Mouse (Mus musculus): ENCODE measurements around the gene Map7d2. TPM values are rescaled to one million over a fixed set of nuclear protein-coding genes. Genes with fewer than 3 reads are reported as not detected.
A peak's percentile ranks its signal among the peaks of the same experiment; 100 is the strongest.
"Not testable (repeated sequence)": the region's sequence is repeated elsewhere in the genome, so short reads cannot be mapped to it uniquely, and the experiment has no call there.

The Map7d2 gene
- polyA plus RNA-seq, 1 experiment from 2014 or later: 0.29 TPM

- Histone ChIP-seq H3K9me3 (ENCODE audit: control insufficient read depth, low read length) (no peaks in the 10 kb centered on the region), H3K4me1 (replicated peaks; ENCODE audit: control insufficient read depth, insufficient read depth, low read length) (no peaks in the 10 kb centered on the region), H3K27me3 (replicated peaks; ENCODE audit: control insufficient read depth, insufficient read depth, low read length) (peaks cover 40% of the 10 kb centered on the region), H3K9ac (ENCODE audit: low read depth, low read length) (no peak overlapping the region), H3K27ac (ENCODE audit: low read depth, low read length) (no peak overlapping the region), H3K4me3 (ENCODE audit: low read depth, low read length) (peak overlapping the region; percentile 56), H3K4me2 (peak overlapping the region; percentile 88), H3K36me3 (ENCODE audit: control insufficient read depth, insufficient read depth, low read length) (no peaks in the 10 kb centered on the region)
- 12% methylated on average over 63 of the region's 65 CpGs for WGBS
- peak; percentile 38 for DNase-seq (ENCODE audit: low spot score)
- no peak for ATAC-seq (replicated peaks; ENCODE audit: low FRiP score)
These were observed 679 bp downstream of the Map7d2 start for GRCm38 (mm10) chrX:159414829-159415673.

GRCm38 (mm10) chrX:159430507-159430906 is 16.1 kb downstream of the Map7d2 start:
- not testable (repeated sequence) for H3K9me3 ChIP-seq (ENCODE audit: control insufficient read depth, low read length); H3K27me3 ChIP-seq (replicated peaks; ENCODE audit: control insufficient read depth, insufficient read depth, low read length); H3K36me3 ChIP-seq (ENCODE audit: control insufficient read depth, insufficient read depth, low read length); H3K4me1 ChIP-seq (replicated peaks; ENCODE audit: control insufficient read depth, insufficient read depth, low read length); H3K27ac ChIP-seq (ENCODE audit: low read depth, low read length); DNase-seq (ENCODE audit: low spot score); H3K4me3 ChIP-seq (ENCODE audit: low read depth, low read length); ATAC-seq (replicated peaks; ENCODE audit: low FRiP score); H3K9ac ChIP-seq (ENCODE audit: low read depth, low read length); H3K4me2 ChIP-seq
- 72% methylated on average over 3 of the region's 3 CpGs for WGBS

- ATAC-seq (replicated peaks; ENCODE audit: low FRiP score): no peak
- Histone ChIP-seq H3K36me3 (ENCODE audit: control insufficient read depth, insufficient read depth, low read length) (no peaks in the 10 kb centered on the region), H3K27me3 (replicated peaks; ENCODE audit: control insufficient read depth, insufficient read depth, low read length) (no peaks in the 10 kb centered on the region), H3K4me2 (no peak overlapping the region), H3K9ac (ENCODE audit: low read depth, low read length) (no peak overlapping the region), H3K4me3 (ENCODE audit: low read depth, low read length) (no peak overlapping the region), H3K9me3 (ENCODE audit: control insufficient read depth, low read length) (no peaks in the 10 kb centered on the region), H3K4me1 (replicated peaks; ENCODE audit: control insufficient read depth, insufficient read depth, low read length) (no peaks in the 10 kb centered on the region), H3K27ac (ENCODE audit: low read depth, low read length) (no peak overlapping the region)
- DNase-seq (ENCODE audit: low spot score): no peak
- 28% methylated on average over 3 of the region's 3 CpGs for WGBS
These were observed 27.8 kb downstream of the Map7d2 start for GRCm38 (mm10) chrX:159442128-159442527.

- WGBS: 93% methylated on average over 1 of the region's 1 CpGs
- ATAC-seq (replicated peaks; ENCODE audit: low FRiP score): no peak
- H3K9me3 ChIP-seq (ENCODE audit: control insufficient read depth, low read length): no peaks in the 10 kb centered on the region
These were observed 32.8 kb downstream of the Map7d2 start for GRCm38 (mm10) chrX:159447133-159447532.

GRCm38 (mm10) chrX:159459006-159459654 is 44.8 kb downstream of the Map7d2 start:
- ATAC-seq (replicated peaks; ENCODE audit: low FRiP score) (no peak), DNase-seq (ENCODE audit: low spot score) (no peak)
- Histone ChIP-seq H3K36me3 (ENCODE audit: control insufficient read depth, insufficient read depth, low read length) (no peaks in the 10 kb centered on the region), H3K4me2 (no peak overlapping the region), H3K9ac (ENCODE audit: low read depth, low read length) (no peak overlapping the region), H3K4me1 (replicated peaks; ENCODE audit: control insufficient read depth, insufficient read depth, low read length) (no peaks in the 10 kb centered on the region), H3K9me3 (ENCODE audit: control insufficient read depth, low read length) (no peaks in the 10 kb centered on the region), H3K4me3 (ENCODE audit: low read depth, low read length) (no peak overlapping the region), H3K27me3 (replicated peaks; ENCODE audit: control insufficient read depth, insufficient read depth, low read length) (peaks cover 5% of the 10 kb centered on the region; the same call in 1 of the 2 replicates), H3K27ac (ENCODE audit: low read depth, low read length) (no peak overlapping the region)
- 73% methylated on average over 7 of the region's 7 CpGs for WGBS

More at GRCm38 (mm10) chrX:159447133-159447532, 32.8 kb downstream of the Map7d2 start:
- Histone ChIP-seq H3K4me2 (no peak overlapping the region), H3K4me1 (replicated peaks; ENCODE audit: control insufficient read depth, insufficient read depth, low read length) (no peaks in the 10 kb centered on the region), H3K27ac (ENCODE audit: low read depth, low read length) (no peak overlapping the region), H3K9ac (ENCODE audit: low read depth, low read length) (no peak overlapping the region), H3K27me3 (replicated peaks; ENCODE audit: control insufficient read depth, insufficient read depth, low read length) (no peaks in the 10 kb centered on the region), H3K4me3 (ENCODE audit: low read depth, low read length) (no peak overlapping the region), H3K36me3 (ENCODE audit: control insufficient read depth, insufficient read depth, low read length) (no peaks in the 10 kb centered on the region)
- DNase-seq (ENCODE audit: low spot score): no peak

- H3K4me3 ChIP-seq (ENCODE audit: low read depth, low read length): no peak overlapping the region
- DNase-seq (ENCODE audit: low spot score): no peak
These were observed 60.4 kb downstream of the Map7d2 start for GRCm38 (mm10) chrX:159474799-159475198.

GRCm38 (mm10) chrX:159478243-159478940 is 64.0 kb downstream of the Map7d2 start:
- H3K9me3 ChIP-seq (ENCODE audit: control insufficient read depth, low read length); H3K9ac ChIP-seq (ENCODE audit: low read depth, low read length); H3K4me1 ChIP-seq (replicated peaks; ENCODE audit: control insufficient read depth, insufficient read depth, low read length); H3K4me3 ChIP-seq (ENCODE audit: low read depth, low read length); DNase-seq (ENCODE audit: low spot score); H3K27me3 ChIP-seq (replicated peaks; ENCODE audit: control insufficient read depth, insufficient read depth, low read length); H3K36me3 ChIP-seq (ENCODE audit: control insufficient read depth, insufficient read depth, low read length); H3K4me2 ChIP-seq; H3K27ac ChIP-seq (ENCODE audit: low read depth, low read length): not testable (repeated sequence)
- WGBS: 67% methylated on average over 4 of the region's 4 CpGs
- ATAC-seq (replicated peaks; ENCODE audit: low FRiP score): 0 out of 2 replicates have a peak, but pooled peaks have one; percentile 57

More at GRCm38 (mm10) chrX:159474799-159475198, 60.4 kb downstream of the Map7d2 start:
- H3K4me1 ChIP-seq (replicated peaks; ENCODE audit: control insufficient read depth, insufficient read depth, low read length): no peaks in the 10 kb centered on the region
- H3K4me2 ChIP-seq: no peak overlapping the region
- H3K9me3 ChIP-seq (ENCODE audit: control insufficient read depth, low read length): no peaks in the 10 kb centered on the region
- H3K36me3 ChIP-seq (ENCODE audit: control insufficient read depth, insufficient read depth, low read length): no peaks in the 10 kb centered on the region
- H3K27ac ChIP-seq (ENCODE audit: low read depth, low read length): no peak overlapping the region
- no peak for ATAC-seq (replicated peaks; ENCODE audit: low FRiP score)
- no peak overlapping the region for H3K9ac ChIP-seq (ENCODE audit: low read depth, low read length)
- H3K27me3 ChIP-seq (replicated peaks; ENCODE audit: control insufficient read depth, insufficient read depth, low read length): 0 out of 2 replicates have a peak, but pooled peaks cover 3% of the 10 kb centered on the region
- 57% methylated on average over 1 of the region's 1 CpGs for WGBS

GRCm38 (mm10) chrX:159484247-159484646 is 69.9 kb downstream of the Map7d2 start:
- ATAC-seq (replicated peaks; ENCODE audit: low FRiP score): no peak
- WGBS: 63% methylated on average over 1 of the region's 1 CpGs
- DNase-seq (ENCODE audit: low spot score): no peak

More at GRCm38 (mm10) chrX:159484247-159484646, 69.9 kb downstream of the Map7d2 start:
- Histone ChIP-seq H3K27ac (ENCODE audit: low read depth, low read length) (no peak overlapping the region), H3K27me3 (replicated peaks; ENCODE audit: control insufficient read depth, insufficient read depth, low read length) (peaks cover 8% of the 10 kb centered on the region), H3K4me3 (ENCODE audit: low read depth, low read length) (no peak overlapping the region), H3K36me3 (ENCODE audit: control insufficient read depth, insufficient read depth, low read length) (no peaks in the 10 kb centered on the region), H3K9ac (ENCODE audit: low read depth, low read length) (no peak overlapping the region), H3K9me3 (ENCODE audit: control insufficient read depth, low read length) (no peaks in the 10 kb centered on the region), H3K4me2 (no peak overlapping the region), H3K4me1 (replicated peaks; ENCODE audit: control insufficient read depth, insufficient read depth, low read length) (no peaks in the 10 kb centered on the region)

Measured in liver, embryonic 11.5 days (tissue).